Mouse (Mus musculus) embryonic fibroblast, embryonic 13.5 days (primary cell): ENCODE results near the gene Anapc11. TPM values are rescaled to one million over a fixed set of nuclear protein-coding genes. Genes with fewer than 3 reads are reported as not detected.

Source experiments
- H3K27ac ChIP-seq: 2 replicates; pipeline ENCODE4 v1.5.1; 2012; ENCODE audit warnings: low read length, control low read depth, inconsistent platforms; ENCODE audit not compliant: insufficient read depth
- H3K4me1 ChIP-seq: 2 replicates; pipeline ENCODE4 v1.6.1; 2011; ENCODE audit warnings: low read length; ENCODE audit not compliant: control insufficient read depth, insufficient read depth
- H3K4me3 ChIP-seq: 2 replicates; pipeline ENCODE4 v1.5.1; 2011; ENCODE audit warnings: mild to moderate bottlenecking, control low read depth, low read length; ENCODE audit not compliant: insufficient read depth
- CTCF ChIP-seq: IDR thresholded peaks from 2 replicates; pipeline ENCODE4 v1.5.1; 2011; ENCODE audit warnings: mild to moderate bottlenecking, control low read depth, low read length, moderate library complexity, borderline replicate concordance; ENCODE audit not compliant: insufficient read depth
- POLR2A ChIP-seq: IDR thresholded peaks from 2 replicates; pipeline ENCODE4 v1.6.1; 2011; ENCODE audit warnings: low read depth, mild to moderate bottlenecking, control low read depth, low read length, moderate library complexity
- polyA plus RNA-seq: library from polyadenylated mRNA; stranded (reverse); fragments of >200 nt; gene quantifications from 2 replicates; pipeline ENCODE4 v1.2.4, GENCODE M21; 2011; ENCODE audit warnings: low read depth; ENCODE audit not compliant: missing spikeins, insufficient read length

Anapc11 gene
- polyA plus RNA-seq, 1 experiment, result 87.2 TPM

DNA sequence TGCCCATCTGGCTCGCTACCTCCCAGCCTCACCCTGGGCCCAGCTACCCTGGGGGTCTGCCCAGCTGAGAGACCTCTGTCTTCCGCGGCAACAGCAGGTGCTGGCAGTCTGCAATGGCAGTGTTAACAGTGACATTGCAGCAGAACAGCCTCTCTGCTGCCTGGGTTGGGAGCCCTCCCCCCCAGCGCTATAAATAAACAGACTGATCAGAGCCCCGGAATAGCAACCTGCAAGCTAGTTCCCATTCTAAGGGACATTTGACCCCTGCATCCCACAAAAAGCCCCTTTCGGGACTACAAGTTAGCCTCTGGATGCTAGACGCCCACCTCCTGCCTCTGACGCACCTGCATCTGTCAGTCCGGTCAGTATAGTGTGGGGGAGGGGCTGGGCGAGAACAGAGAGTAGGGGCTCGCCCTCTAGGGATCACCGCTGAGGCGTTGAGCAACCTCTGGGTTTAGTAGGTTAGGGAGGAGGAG is 49.8 kb downstream of the Anapc11 start, which contains the start of gene Myadml2:
Gene Myadml2 (minus strand): TSS at position 158 of the 476 bp plus-strand sequence.
- no peak for TF ChIP-seq POLR2A
- no peak for TF ChIP-seq CTCF
- peaks cover 3% of the 10 kb centered on the region for H3K4me1 ChIP-seq

DNA sequence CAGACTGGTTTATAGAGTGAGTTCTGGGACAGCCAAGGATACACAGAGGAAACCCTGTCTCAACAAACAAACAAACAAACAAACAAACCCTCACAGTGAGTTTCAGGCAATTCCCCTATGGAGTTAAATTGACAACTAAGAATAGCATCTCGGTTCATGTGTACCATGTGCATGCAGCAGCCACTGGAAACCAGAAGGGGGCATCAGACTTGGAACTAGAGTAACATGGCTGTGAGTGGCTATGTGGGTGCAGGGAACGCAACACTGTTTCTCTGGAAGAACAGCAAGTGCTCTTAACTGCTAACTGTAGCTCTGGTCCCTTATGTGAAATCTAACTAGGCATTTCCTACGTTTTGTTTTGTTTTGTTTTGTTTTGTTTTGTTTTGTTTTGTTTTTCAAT is 53.7 kb downstream of the Anapc11 start:
- TF ChIP-seq POLR2A (no peak), CTCF (no peak)
- H3K27ac ChIP-seq, result no peak overlapping the region
- H3K4me1 ChIP-seq, result no peaks in the 10 kb centered on the region
- H3K4me3 ChIP-seq, result no peak overlapping the region

More for the DNA sequence above, 49.8 kb downstream of the Anapc11 start, which contains the start of gene Myadml2:
- no peak within 1 kb of the TSS for H3K27ac ChIP-seq
- no peak within 1 kb of the TSS for H3K4me3 ChIP-seq

DNA sequence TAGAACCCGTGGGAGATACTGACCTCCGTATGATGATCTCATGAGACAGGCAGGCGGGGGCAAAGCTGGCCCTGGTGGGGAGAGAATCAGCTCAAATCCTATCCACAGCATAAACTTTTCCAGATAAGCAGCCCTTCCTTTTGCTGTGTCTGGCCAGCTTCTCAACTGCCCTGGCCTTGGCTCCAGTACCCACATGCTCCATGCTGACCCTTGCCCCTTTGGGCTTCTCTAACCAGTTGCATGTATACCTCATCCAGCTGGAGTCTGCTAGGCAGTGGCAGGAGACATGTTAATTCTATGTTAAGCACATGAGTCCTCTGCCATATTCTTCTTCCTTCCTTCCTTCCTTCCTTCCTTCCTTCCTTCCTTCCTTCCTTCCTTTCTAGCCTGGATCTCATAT is 56.5 kb downstream of the Anapc11 start:
- Histone ChIP-seq H3K4me3 (no peak overlapping the region), H3K4me1 (no peaks in the 10 kb centered on the region), H3K27ac (no peak overlapping the region)
- TF ChIP-seq POLR2A (no peak), CTCF (no peak)

DNA sequence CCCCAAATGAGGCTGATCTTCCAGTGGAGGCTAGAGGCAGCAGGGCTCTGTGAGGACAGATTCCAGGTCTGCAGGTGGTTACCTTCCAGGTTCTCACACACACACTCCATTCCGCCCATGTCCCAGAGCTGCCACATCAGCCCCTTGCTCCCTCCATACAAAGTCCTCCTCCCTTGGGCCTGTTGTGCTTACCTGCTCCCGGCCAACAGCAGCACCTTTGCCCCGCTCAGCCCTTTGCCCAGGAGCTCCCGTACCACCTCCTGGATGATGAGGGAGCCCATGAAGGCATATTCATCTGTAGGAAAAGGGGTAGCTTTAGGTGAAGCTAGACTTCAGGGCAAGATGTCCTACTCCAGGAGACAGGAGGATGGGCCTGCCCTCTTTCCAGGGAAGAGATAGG is 59.1 kb downstream of the Anapc11 start:
- no peak for TF ChIP-seq CTCF
- TF ChIP-seq POLR2A, result no peak

More for the DNA sequence above, 59.1 kb downstream of the Anapc11 start:
- no peak overlapping the region for H3K27ac ChIP-seq
- no peaks in the 10 kb centered on the region for H3K4me1 ChIP-seq
- H3K4me3 ChIP-seq, result no peak overlapping the region

Other genes starting within 250 kb of the Anapc11 start
- 5,586 and 6,404 TPM in 2 replicates for gene Actg1, start 249.9 kb upstream of the Anapc11 start, polyA plus RNA-seq
- not detected in 2 replicates for gene Fscn2, start 236.9 kb upstream of the Anapc11 start, polyA plus RNA-seq
- 8.5 and 10.9 TPM in 2 replicates for gene Faap100, start 219.7 kb upstream of the Anapc11 start, polyA plus RNA-seq
- 76.1 and 81.6 TPM in 2 replicates for gene Nploc4, start 160.7 kb upstream of the Anapc11 start, polyA plus RNA-seq
- not detected in 2 replicates for gene Tspan10, start 155.8 kb upstream of the Anapc11 start, polyA plus RNA-seq
- gene Pde6g, start 144.9 kb upstream of the Anapc11 start, polyA plus RNA-seq, result not detected in 2 replicates
- gene Oxld1, start 140.4 kb upstream of the Anapc11 start, polyA plus RNA-seq, result 5.6 TPM in 2 replicates
- 18.9 and 27.3 TPM in 2 replicates for gene Ccdc137, start 140.3 kb upstream of the Anapc11 start, polyA plus RNA-seq
- 24.0 and 30.7 TPM in 2 replicates for gene Arl16, start 130.8 kb upstream of the Anapc11 start, polyA plus RNA-seq
- gene Mrpl12, start 113.8 kb upstream of the Anapc11 start, polyA plus RNA-seq, result 51.1 and 58.0 TPM in 2 replicates
- gene Slc25a10, start 106.6 kb upstream of the Anapc11 start, polyA plus RNA-seq, result 22.0 and 22.4 TPM in 2 replicates
- gene Gcgr, start 67.7 kb upstream of the Anapc11 start, polyA plus RNA-seq, result not detected in 2 replicates
- gene Mcrip1, start 48.7 kb upstream of the Anapc11 start, polyA plus RNA-seq, result 65.4 and 90.1 TPM in 2 replicates
- not detected in 2 replicates for gene Ppp1r27, start 47.3 kb upstream of the Anapc11 start, polyA plus RNA-seq
- gene P4hb, start 25.2 kb upstream of the Anapc11 start, polyA plus RNA-seq, result 846 and 907 TPM in 2 replicates
- 500 and 534 TPM in 2 replicates for gene Arhgdia, start 16.8 kb upstream of the Anapc11 start, polyA plus RNA-seq
- 112 and 150 TPM in 2 replicates for gene Alyref, start 56 bp upstream of the Anapc11 start, polyA plus RNA-seq
- gene Npb, start 10.1 kb downstream of the Anapc11 start, polyA plus RNA-seq, result not detected in 2 replicates
- 39.5 and 45.2 TPM in 2 replicates for gene Pcyt2, start 19.5 kb downstream of the Anapc11 start, polyA plus RNA-seq
- gene Sirt7, start 26.8 kb downstream of the Anapc11 start, polyA plus RNA-seq, result 15.9 and 19.2 TPM in 2 replicates
- 39.4 and 43.9 TPM in 2 replicates for gene Mafg, start 35.2 kb downstream of the Anapc11 start, polyA plus RNA-seq
- gene Pycr1, start 45.3 kb downstream of the Anapc11 start, polyA plus RNA-seq, result 44.5 and 59.0 TPM in 2 replicates
- not detected in 2 replicates for gene Myadml2, start 49.7 kb downstream of the Anapc11 start, polyA plus RNA-seq
- 0.47 and 0.63 TPM in 2 replicates for gene Notum, start 62.8 kb downstream of the Anapc11 start, polyA plus RNA-seq
- 49.8 and 53.9 TPM in 2 replicates for gene Aspscr1, start 74.6 kb downstream of the Anapc11 start, polyA plus RNA-seq
- 42.8 and 44.1 TPM in 2 replicates for gene Cenpx, start 115.3 kb downstream of the Anapc11 start, polyA plus RNA-seq
- 16.1 and 17.8 TPM in 2 replicates for gene Lrrc45, start 115.5 kb downstream of the Anapc11 start, polyA plus RNA-seq
- gene Rac3, start 123.0 kb downstream of the Anapc11 start, polyA plus RNA-seq, result 16.0 and 20.8 TPM in 2 replicates
- 31.6 and 52.4 TPM in 2 replicates for gene Dcxr, start 128.9 kb downstream of the Anapc11 start, polyA plus RNA-seq
- gene Cbr2, start 133.7 kb downstream of the Anapc11 start, polyA plus RNA-seq, result 27.8 and 30.7 TPM in 2 replicates
- gene Hmga1b, start 164.4 kb downstream of the Anapc11 start, polyA plus RNA-seq, result 1.3 and 15.2 TPM in 2 replicates
- 12.8 and 13.0 TPM in 2 replicates for gene Rfng, start 185.8 kb downstream of the Anapc11 start, polyA plus RNA-seq
- 103 and 112 TPM in 2 replicates for gene Gps1, start 185.9 kb downstream of the Anapc11 start, polyA plus RNA-seq
- gene Dus1l, start 198.0 kb downstream of the Anapc11 start, polyA plus RNA-seq, result 23.7 and 24.0 TPM in 2 replicates
- gene Fasn, start 226.1 kb downstream of the Anapc11 start, polyA plus RNA-seq, result 61.2 and 72.6 TPM in 2 replicates